Mouse (Mus musculus): Measurements from ENCODE around the gene Psg29.

Psg29 gene

GRCm38 (mm10) chr7:17203177-17203576 lies at the start of gene Psg29:
Gene Psg29 (plus strand): TSS chr7:17203477.
- no peak for DNase-seq

- DNase-seq: peak in 1 of 2 experiments; percentile 18
Measured at GRCm38 (mm10) chr7:17155634-17156033, 47.6 kb upstream of the Psg29 start.

GRCm38 (mm10) chr7:17156885-17157677 lies 46.2 kb upstream of the Psg29 start:
- no peak for DNase-seq

GRCm38 (mm10) chr7:17159011-17159410 lies 44.3 kb upstream of the Psg29 start:
- no peak for DNase-seq

GRCm38 (mm10) chr7:17171827-17172226 lies 31.4 kb upstream of the Psg29 start:
- no peak for DNase-seq

- no peak for DNase-seq
Measured at GRCm38 (mm10) chr7:17205530-17206184, 2.4 kb downstream of the Psg29 start.
